In the genomic region with DNA sequence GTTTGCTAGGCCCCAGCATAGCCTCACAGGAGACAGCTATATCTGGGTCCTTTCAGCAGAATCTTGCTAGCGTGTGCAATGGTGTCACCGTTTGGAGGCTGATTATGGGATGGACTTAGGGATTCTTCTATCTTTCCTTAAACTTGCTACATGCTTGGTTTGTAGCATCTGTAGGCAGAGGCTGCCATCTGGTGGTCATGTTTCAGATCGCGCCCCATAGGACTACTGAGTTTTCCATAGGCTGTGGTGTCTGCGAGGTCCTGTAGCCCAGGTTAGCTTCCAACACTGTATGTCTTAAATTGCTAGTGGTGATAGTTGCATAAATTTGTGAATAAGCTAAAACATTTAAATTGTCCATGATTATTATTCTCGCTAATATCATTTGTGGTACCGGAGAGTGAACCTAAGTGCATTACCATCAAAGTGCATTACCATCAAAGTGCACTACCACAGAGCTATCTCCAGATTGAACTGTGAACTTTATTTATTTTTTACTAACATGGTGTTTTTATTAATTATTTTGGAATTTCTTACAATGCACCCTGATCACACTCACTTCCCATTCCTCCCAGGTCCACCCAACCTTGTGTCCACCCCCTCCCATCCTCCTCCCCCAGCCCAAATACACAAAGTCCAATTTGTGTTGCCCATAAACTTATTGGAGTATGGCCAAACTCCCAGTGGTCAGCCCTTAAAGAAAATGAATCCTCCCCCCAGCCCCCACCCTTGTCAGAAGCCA, we compare ENCODE assay signal across 7 mouse cellular contexts. TPM values are rescaled to one million over a fixed set of nuclear protein-coding genes. Genes with fewer than 3 reads are reported as not detected.
A peak's percentile ranks its signal among the peaks of the same experiment; 100 is the strongest.
DNase-seq lines count a peak whose midpoint lies in the region; ATAC-seq lines count a peak whose summit lies in the region.

No protein-coding gene starts in this region.

- no peak overlapping the region for H3K27ac ChIP-seq in midbrain, embryonic 10.5 days (replicated peaks)

- peak; percentile 87 for DNase-seq in adipocyte (ENCODE audit: low spot score)
- DNase-seq in cerebellum, postnatal 36 days: peak; percentile 81 to 87
- DNase-seq in gastrocnemius, adult 18-20 months (ENCODE audit: low spot score): peak; percentile 69
- DNase-seq in left cerebral cortex, adult 8-10 months (ENCODE audit: low spot score in 2 of 2): peak; percentile 50 to 82
- DNase-seq in midbrain, embryonic 10.5 days (ENCODE audit: low spot score): peak; percentile 73
- DNase-seq in right cerebral cortex, postnatal 4 days: peak; percentile 85

- peak; percentile 81 for ATAC-seq in inflammation-experienced regulatory T-cells, adult 6 months

- no peaks in the 10 kb centered on the region; the same call in 1 of the 2 replicates for H3K27me3 ChIP-seq in midbrain, embryonic 10.5 days (ENCODE audit: low read depth, poor library complexity, severe bottlenecking)

- no peaks in the 10 kb centered on the region for H3K36me3 ChIP-seq in midbrain, embryonic 10.5 days

- no peaks in the 10 kb centered on the region for H3K9me3 ChIP-seq in midbrain, embryonic 10.5 days (replicated peaks)

- WGBS in midbrain, embryonic 10.5 days: 10% methylated on average over 7 of the region's 7 CpGs

- no peak overlapping the region for H3K4me3 ChIP-seq in midbrain, embryonic 10.5 days

- peaks cover 9% of the 10 kb centered on the region for H3K4me1 ChIP-seq in midbrain, embryonic 10.5 days

RNA-seq across cellular contexts. Expression of a gene that starts 26.7 kb away (rescaled TPM):
- total RNA-seq in gastrocnemius, adult 18-20 months (2021): 100 to 1,000 TPM; 390 to 437 TPM
- polyA plus RNA-seq in inflammation-experienced regulatory T-cells, adult 6 months (2017; shearing (Covaris generic)): 100 to 1,000 TPM in 2 of 3 experiments, 10 to 100 TPM in 1; 67.0 to 136 (median 118) TPM
- total RNA-seq in left cerebral cortex, adult 8-10 months (2022): 100 to 1,000 TPM; 236 to 256 (median 250) TPM
- 188 and 192 TPM in 2 replicates for polyA plus RNA-seq in midbrain, embryonic 10.5 days (2016; fragmentation: Nextera tagmentation; extraction: Ambion mirVana)
